Mouse (Mus musculus): ENCODE data around the gene Proser3. TPM values are rescaled to one million over a fixed set of nuclear protein-coding genes. Genes with fewer than 3 reads are reported as not detected.
"Not testable (repeated sequence)": the region's sequence is repeated elsewhere in the genome, so short reads cannot be mapped to it uniquely, and the experiment has no call there.

The Proser3 gene
- total RNA-seq, 2 experiments from 2014 or later, result 5.3 to 10.1 TPM

- DNase-seq, result no peak
Measured at GRCm38 (mm10) chr7:30540572-30540971, 11.5 kb downstream of the Proser3 start.

- DNase-seq, result peak; percentile 97
Measured at GRCm38 (mm10) chr7:30534633-30535577, 17.2 kb downstream of the Proser3 start, which contains the start of gene Arhgap33. TSS of gene Arhgap33 (minus strand) at chr7:30535060.

GRCm38 (mm10) chr7:30533941-30534632, 18.0 kb downstream of the Proser3 start:
- no peak for DNase-seq

- peak; percentile 52 for DNase-seq
Measured at GRCm38 (mm10) chr7:30532931-30533330, 19.2 kb downstream of the Proser3 start.

GRCm38 (mm10) chr7:30531291-30531815, 20.7 kb downstream of the Proser3 start:
- DNase-seq, result no peak

GRCm38 (mm10) chr7:30526981-30527380, 25.1 kb downstream of the Proser3 start:
- no peak for DNase-seq

- no peak for DNase-seq
Measured at GRCm38 (mm10) chr7:30526399-30526798, 25.7 kb downstream of the Proser3 start.

- DNase-seq, result no peak
Measured at GRCm38 (mm10) chr7:30525954-30526353, 26.1 kb downstream of the Proser3 start.

- DNase-seq, result no peak
Measured at GRCm38 (mm10) chr7:30524487-30524886, 27.6 kb downstream of the Proser3 start.

GRCm38 (mm10) chr7:30522871-30523270, 29.2 kb downstream of the Proser3 start:
- no peak for DNase-seq

GRCm38 (mm10) chr7:30520856-30521255, 31.2 kb downstream of the Proser3 start:
- no peak for DNase-seq

GRCm38 (mm10) chr7:30520396-30520795, 31.7 kb downstream of the Proser3 start:
- DNase-seq, result no peak

GRCm38 (mm10) chr7:30518325-30518724, 33.8 kb downstream of the Proser3 start:
- DNase-seq, result no peak

GRCm38 (mm10) chr7:30515003-30515760, 36.9 kb downstream of the Proser3 start:
- no peak for DNase-seq

GRCm38 (mm10) chr7:30508061-30508460, 44.0 kb downstream of the Proser3 start:
- DNase-seq, result no peak

GRCm38 (mm10) chr7:30501159-30501558, 50.9 kb downstream of the Proser3 start:
- not testable (repeated sequence) for DNase-seq

- DNase-seq, result not testable (repeated sequence)
Measured at GRCm38 (mm10) chr7:30495506-30496042, 56.5 kb downstream of the Proser3 start.

GRCm38 (mm10) chr7:30493401-30493931, 58.6 kb downstream of the Proser3 start, which contains the start of gene Prodh2:
TSS of gene Prodh2 (plus strand) at chr7:30493622.
- peak; percentile 18 for DNase-seq

GRCm38 (mm10) chr7:30492765-30493164, 59.3 kb downstream of the Proser3 start:
- peak; percentile 89 for DNase-seq

GRCm38 (mm10) chr7:30490957-30491307, 61.2 kb downstream of the Proser3 start:
- no peak for DNase-seq

GRCm38 (mm10) chr7:30490251-30490956, 61.7 kb downstream of the Proser3 start:
- DNase-seq, result peak; percentile 59

Measured in adrenal gland, postnatal 10 days (tissue).